Mouse (Mus musculus) C2C12 (cell line): ENCODE results near the gene Sf1.

ENCODE experiments used
- CTCF ChIP-seq: IDR thresholded peaks from one replicate; pipeline ENCODE4 v1.5.1; 2011; ENCODE audit not compliant: control insufficient read depth, insufficient read depth, insufficient read length
- FOSL1 ChIP-seq: IDR thresholded peaks from one replicate; pipeline ENCODE4 v1.8.0; 2011; ENCODE audit warnings: mild to moderate bottlenecking, low read length; ENCODE audit not compliant: poor library complexity, insufficient read depth, severe bottlenecking
- MYOG ChIP-seq: IDR thresholded peaks from one replicate; pipeline ENCODE4 v1.6.1; 2011; ENCODE audit not compliant: control insufficient read depth, insufficient read length; ENCODE audit errors: extremely low read depth
- USF1 ChIP-seq: IDR thresholded peaks from one replicate; pipeline ENCODE4 v1.6.1; 2011; ENCODE audit warnings: low read depth, mild to moderate bottlenecking, control low read depth, moderate library complexity

GRCm38 (mm10) chr19:6384128-6384527, 20.6 kb downstream of the Sf1 start, which contains the start of gene Pygm:
- TF ChIP-seq MYOG (no peak), USF1 (no peak), CTCF (no peak), FOSL1 (no peak)
